Mouse (Mus musculus) bone marrow macrophage, adult 2 months (primary cell): ENCODE results near the gene Rapgef1.

Source experiments
- CTCF ChIP-seq: IDR thresholded peaks from 2 replicates; pipeline ENCODE4 v1.5.1; 2012; ENCODE audit warnings: low read depth, mild to moderate bottlenecking, low read length, moderate library complexity
- POLR2A ChIP-seq: IDR thresholded peaks from 2 replicates; pipeline ENCODE4 v1.6.1; 2012; ENCODE audit warnings: mild to moderate bottlenecking, low read depth, low read length, borderline replicate concordance

DNA sequence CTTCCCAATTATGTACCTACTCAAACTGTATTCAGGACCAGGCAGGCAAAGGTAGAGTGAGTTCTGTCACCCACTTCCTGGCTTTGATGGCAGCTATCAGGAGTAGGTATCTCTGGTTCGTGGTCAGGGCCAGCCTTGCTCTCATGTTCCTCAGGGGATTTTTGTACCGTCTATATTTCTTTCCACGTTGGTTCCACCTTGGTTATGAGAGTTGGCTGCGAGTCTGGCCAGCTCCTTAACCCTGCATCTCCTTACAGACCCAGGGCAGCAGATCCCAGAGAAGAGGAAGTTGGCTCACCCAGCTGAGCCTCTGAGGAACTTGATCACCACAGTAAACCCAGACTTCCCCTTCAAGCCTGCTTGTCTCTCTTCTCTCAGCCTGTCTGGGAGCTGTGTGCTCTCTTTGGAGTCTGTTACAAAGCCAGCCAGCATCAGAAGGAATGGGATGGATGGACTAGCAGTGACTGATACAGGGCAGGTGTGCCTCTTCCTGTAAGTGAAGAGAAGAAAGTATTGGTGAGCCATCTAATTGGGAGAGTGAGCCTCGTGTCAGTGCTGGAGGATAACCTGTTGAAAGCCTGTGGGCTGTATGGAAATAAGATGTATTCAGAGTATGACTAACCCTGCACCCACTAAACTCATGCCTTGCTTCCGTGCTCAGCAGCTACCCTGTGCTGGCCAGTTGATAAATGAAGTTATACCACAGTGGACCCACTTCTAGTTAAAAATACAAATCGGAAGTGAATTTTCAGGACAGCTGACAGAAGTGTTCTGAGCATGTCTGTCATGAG, 53.4 kb downstream of the Rapgef1 start:
- TF ChIP-seq CTCF (no peak), POLR2A (no peak)
